Mouse (Mus musculus): ENCODE data around the gene Gfy. TPM values are rescaled to one million over a fixed set of nuclear protein-coding genes. Genes with fewer than 3 reads are reported as not detected.

Gfy gene
- total RNA-seq, 1 experiment from 2014 or later, result not detected

DNA sequence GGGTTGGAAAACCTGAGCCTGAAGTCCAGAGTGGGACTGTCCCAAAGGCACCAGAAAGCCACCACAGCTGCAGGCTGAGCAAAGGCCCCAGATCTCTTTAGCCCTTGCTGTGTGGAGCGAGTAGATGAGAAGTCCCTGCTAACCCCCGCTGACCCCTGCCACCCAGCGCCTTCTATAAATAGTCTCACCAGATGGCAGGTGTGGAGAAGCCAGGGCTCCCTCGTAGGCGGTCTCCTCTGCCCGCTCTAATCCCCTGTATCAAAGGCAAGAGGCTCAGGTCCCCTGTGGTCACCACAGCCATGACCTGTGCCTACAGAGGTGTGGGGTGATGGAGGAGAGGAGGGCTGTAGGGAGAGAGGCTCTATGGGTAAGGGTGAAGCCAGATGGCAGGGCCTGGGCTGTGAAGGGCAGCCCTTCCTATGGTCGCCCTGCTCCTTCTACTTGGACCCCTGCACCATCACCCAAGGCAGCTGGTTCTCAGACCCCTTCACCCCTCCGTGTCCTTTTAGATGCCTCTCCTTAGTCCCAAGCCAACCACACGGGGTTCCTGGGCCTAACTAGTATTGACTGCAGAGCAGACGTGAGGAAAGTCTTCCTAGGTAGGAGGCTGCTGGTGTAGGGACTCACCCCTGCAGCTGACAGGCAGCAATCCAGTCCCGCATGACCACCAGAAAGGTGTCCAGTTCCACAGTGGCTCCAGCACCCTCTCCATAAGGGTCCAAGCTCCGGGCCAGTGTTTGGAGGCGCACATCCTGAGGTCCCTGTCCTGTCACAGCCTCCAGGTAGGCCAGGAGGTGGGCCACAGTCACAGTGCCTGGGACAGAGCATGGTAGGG lies 16.2 kb upstream of the Gfy start:
- ATAC-seq (ENCODE audit: extremely low read depth, insufficient number of reproducible peaks, low FRiP score, poor library complexity, severe bottlenecking), result no peak

DNA sequence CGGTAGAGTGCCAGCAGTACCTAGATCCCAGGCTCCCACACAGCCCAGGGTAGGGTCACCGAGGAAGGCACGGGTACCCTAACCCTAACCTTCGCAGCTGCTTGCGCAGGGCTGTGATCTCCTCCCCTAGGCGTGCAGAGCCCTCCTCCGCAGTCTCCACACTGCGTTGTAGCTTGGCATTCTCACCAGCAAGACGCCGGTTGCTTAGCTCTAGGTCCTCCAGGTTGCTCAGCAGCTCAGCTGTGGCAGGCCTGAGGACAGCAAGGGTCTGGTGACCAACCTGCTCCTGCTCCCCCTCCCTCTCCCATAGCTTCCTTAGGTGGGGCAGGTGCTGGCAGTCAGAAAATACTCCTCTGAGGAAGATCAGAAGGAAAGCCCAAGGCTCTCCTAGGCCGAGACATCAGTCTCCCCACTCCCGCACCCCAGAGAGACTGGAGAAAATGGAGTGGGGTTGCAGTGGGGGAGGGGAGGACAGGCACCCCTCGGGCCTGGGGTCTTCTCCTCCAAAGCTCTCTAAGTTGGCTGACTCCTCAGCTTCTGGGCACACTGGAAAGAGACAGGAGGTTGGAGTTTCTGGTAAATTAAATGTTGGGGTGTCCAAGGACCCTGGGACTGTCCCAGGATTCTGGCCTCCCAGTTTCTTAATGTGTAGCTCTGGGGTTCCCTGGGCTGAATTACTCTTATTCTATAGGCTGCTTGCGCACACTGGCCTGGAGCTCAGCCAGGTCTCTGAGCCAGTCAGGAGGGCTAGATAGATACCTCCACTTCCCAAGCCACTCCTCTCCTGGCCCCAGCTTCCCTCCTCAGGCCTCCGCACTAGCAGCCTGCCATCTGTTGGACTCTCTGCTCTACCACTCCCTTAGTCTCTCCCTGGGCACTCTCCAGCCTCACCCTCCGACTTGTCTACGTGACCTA lies 14.8 kb upstream of the Gfy start:
- ATAC-seq (ENCODE audit: extremely low read depth, insufficient number of reproducible peaks, low FRiP score, poor library complexity, severe bottlenecking), result no peak

DNA sequence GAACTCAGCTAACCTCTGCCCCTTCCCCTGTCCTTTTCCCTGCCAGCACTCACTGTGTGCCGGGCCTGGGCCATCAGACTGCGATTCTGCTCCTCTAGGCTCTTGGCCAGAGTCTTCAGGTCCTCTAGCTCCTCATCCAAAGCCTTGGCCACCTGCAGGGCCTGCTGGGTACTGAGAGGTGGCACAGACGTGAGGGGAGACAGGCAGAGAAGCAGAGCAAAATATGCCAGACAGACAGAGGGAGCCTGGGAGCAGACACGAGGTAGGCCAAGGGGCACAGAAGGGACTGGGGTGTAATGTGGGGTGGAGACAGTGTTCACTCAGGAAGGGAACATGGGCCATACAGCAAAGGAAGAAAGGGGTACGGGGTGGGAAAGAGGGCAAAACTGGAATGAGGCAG lies 14.0 kb upstream of the Gfy start:
- ATAC-seq (ENCODE audit: extremely low read depth, insufficient number of reproducible peaks, low FRiP score, poor library complexity, severe bottlenecking), result no peak

DNA sequence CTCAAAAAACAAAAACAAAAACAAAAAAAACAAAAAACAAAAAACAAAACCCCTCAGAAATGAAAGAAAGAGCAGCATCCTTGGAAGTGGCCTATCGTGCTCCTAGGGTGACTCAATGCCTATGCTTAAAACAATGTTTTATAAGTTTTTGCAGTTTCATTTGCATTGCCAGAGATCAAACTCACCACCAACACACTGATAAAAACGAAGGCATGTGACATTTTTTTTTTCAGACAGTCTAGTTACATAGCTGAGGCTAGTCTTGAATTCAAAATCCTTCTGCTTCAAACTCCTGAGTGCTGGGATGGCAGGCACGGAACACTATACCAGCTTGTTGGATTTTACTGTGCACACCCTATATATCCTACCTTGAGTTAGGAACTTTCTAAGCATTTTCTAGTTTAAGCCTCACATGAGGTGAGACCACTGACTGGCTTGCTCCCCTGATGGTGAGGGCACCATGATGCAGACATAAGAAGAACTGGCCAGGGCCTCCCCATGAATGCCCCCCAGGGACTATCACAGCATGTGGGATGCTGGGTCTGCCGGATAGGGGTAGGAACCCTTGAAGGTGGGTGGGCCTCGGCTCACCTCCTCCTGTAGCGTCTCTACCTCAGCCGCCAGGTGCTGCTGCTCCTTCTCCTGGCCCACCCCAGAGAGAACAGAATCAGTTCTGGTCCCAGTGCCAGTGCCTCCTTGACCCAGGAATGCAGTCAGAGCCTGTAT lies 13.4 kb upstream of the Gfy start:
- ATAC-seq (ENCODE audit: extremely low read depth, insufficient number of reproducible peaks, low FRiP score, poor library complexity, severe bottlenecking), result no peak

DNA sequence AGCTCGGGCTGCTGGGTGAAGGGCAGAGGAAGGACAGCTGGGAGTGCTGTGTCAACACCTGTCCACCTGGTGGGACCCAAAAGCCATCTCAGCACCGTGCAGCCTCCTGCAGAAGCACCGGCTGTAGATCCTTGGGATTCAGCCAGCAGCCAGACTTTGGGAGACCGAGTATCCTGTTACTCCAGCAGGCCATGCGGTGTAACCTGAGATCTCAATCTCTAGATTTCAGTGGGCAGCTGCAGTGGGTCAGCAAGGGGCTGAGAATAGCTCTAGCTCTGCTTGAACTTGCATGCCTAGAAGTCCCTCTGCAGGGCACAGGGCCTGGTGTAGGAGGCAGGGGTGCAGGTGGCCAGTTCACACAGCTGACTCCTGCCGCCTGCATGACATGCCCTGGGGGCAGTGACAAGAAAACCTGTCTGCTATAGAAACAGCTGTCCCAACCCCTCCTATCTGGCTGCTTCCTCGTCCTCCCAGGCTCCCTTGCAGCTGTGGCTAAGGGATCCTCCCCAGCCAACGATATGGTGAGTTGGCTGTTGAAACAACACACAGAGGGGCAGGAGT lies 12.5 kb upstream of the Gfy start:
- ATAC-seq (ENCODE audit: extremely low read depth, insufficient number of reproducible peaks, low FRiP score, poor library complexity, severe bottlenecking), result no peak

DNA sequence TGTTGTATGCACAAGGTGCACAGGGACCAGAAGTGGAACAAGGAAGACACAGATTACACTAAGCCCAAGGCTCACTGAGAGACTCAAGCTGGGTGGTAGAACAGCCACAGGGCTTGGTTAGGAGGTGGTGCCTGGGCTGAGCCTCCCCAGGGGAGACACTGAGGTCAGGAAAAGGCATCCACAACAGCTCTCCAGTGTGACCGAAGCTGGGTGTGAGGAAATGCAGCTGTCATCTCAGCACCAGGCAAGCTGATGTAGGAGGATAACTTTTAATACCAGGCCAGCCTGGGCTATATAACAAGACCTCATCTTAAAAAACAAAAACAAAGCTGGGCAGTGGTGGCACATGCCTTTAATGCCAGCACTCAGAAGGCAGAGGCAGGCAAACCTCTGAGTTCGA lies 11.8 kb upstream of the Gfy start:
- ATAC-seq (ENCODE audit: extremely low read depth, insufficient number of reproducible peaks, low FRiP score, poor library complexity, severe bottlenecking), result no peak

DNA sequence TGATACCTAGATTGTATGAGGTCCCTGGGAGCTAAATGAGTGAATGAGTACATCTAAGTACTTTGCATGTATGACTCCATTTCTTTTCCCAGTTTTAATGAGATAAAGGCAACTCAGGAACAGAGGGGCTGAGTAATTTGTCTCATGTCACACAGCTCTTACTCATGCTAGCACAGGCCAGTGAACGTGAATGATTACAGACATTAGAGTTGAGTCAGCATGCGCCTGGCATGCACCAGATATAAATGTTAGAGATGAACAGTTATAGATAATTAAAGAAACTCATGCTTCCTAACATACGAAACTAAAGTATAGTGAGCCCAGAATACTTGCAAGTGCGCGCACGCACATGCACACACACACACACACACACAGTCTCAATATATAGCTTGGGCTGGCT lies 10.8 kb upstream of the Gfy start:
- no peak for ATAC-seq (ENCODE audit: extremely low read depth, insufficient number of reproducible peaks, low FRiP score, poor library complexity, severe bottlenecking)

DNA sequence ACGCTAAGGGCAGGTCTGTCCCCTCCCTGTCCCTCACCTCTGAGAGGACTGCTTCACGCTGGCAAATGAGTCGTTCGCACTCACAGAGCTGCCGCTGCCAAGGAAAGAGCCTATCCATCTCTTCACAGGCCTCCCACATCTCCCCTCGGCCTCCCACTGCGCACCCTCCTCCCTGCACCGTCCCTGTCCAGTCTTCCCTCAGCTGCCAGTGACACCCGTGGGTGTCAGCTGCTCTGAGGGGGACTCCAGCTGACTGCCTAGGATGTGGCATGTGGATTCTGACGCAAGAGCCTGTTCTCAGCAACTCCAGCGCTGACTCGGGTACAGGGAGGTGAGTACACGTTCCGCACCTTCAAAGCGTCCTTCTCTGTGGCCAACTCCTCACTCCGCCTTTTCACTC lies 10.2 kb upstream of the Gfy start:
- ATAC-seq (ENCODE audit: extremely low read depth, insufficient number of reproducible peaks, low FRiP score, poor library complexity, severe bottlenecking), result no peak

DNA sequence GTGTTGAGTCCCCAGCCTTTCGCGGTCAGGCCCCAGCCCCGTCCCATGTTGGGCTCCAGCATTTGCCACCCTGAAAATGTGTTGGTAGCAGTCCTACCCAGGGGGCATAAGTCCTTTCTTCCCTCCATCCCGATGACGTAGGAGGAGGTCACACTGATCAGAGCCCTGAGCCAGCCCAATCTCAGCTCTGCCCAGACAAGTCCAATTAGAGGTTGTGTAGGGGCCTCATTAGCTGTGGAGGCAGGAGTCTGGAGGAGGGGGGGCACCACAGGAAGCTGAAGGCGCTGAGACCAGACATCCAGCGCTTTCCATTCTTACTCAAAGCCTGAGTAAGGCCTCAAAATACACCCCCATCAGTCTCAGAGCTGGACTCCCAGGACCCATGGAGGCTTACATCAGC lies 6.6 kb upstream of the Gfy start:
- no peak for ATAC-seq (ENCODE audit: extremely low read depth, insufficient number of reproducible peaks, low FRiP score, poor library complexity, severe bottlenecking)

DNA sequence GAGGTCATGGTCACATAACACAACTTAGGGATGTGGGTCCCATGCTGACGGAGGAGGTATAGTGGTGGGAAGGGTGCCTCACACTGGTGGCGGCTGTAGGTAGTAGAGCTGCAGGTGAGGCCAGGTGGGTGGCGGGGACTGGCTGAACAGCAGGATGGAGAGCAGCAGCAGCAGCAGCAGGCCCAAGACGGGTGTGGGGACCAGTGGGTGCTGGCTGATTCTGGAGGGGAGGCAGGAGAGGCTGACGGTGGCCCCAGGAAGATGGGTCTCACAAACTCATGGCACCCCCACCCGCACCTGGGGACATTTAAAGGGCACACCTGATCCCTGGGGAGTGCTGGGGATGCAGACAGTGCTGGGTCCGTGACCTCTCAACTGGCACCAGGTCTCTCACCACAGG lies 4.3 kb upstream of the Gfy start:
- ATAC-seq (ENCODE audit: extremely low read depth, insufficient number of reproducible peaks, low FRiP score, poor library complexity, severe bottlenecking), result no peak

DNA sequence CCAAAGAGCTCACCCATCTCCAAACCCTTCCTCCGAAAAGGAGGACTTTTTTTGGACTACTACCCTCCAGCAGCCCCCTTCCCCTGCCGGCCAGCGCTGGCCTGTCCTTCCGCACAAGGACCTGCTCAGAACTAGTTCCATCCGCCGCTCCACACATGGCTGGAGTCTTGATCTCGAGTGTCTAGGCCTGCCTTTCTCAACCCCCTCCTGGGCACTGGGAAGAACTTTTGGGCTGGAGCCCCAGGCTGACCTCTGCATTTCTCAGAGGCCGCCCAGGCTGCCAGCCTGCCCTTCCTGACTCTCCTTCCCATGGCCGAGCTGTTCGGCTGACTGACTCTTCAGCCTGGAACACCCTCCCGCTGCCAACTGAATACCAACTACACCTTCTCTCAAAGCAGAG lies 3.2 kb upstream of the Gfy start:
- no peak for ATAC-seq (ENCODE audit: extremely low read depth, insufficient number of reproducible peaks, low FRiP score, poor library complexity, severe bottlenecking)

DNA sequence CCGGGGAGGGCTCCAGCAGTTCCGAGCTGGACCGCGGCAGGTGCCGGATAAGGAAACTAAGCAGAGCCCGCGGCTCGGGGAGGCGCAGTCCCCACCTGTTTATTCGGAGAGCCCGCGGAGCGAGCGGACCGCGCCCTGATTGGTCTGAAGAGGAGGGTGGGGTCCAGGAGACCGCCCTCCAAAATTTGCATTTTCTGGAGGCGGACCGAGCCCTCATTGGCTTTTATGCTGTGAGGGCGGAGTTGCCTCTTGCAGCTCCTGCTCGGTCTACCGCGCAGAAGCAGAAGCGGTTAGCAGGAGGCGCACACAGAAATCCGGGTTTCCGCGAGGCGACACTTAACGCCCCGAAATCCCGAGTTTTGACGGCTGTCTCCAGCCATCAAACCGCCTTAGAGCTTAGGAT lies 2.8 kb upstream of the Gfy start:
- peak; percentile 83 for ATAC-seq (ENCODE audit: extremely low read depth, insufficient number of reproducible peaks, low FRiP score, poor library complexity, severe bottlenecking)

DNA sequence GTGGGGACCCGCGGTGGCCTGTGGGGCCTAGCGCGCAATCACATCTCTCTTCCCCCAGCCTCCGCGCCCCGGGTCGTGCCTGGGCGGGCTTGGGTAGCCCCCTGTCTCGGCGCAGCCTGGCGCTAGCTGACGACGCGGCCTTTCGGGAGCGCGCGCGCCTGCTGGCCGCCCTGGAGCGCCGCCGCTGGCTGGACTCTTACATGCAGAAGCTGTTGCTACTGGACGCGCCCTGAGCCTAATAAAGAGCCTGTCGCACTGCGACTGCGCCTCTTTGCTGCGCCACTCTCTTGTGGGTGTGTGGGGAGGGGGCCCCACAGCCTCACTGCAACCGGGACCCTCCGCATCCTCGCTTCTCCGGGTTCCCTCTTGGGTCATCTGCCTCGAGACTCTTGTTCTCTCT lies 2.2 kb upstream of the Gfy start:
- ATAC-seq (ENCODE audit: extremely low read depth, insufficient number of reproducible peaks, low FRiP score, poor library complexity, severe bottlenecking), result no peak

DNA sequence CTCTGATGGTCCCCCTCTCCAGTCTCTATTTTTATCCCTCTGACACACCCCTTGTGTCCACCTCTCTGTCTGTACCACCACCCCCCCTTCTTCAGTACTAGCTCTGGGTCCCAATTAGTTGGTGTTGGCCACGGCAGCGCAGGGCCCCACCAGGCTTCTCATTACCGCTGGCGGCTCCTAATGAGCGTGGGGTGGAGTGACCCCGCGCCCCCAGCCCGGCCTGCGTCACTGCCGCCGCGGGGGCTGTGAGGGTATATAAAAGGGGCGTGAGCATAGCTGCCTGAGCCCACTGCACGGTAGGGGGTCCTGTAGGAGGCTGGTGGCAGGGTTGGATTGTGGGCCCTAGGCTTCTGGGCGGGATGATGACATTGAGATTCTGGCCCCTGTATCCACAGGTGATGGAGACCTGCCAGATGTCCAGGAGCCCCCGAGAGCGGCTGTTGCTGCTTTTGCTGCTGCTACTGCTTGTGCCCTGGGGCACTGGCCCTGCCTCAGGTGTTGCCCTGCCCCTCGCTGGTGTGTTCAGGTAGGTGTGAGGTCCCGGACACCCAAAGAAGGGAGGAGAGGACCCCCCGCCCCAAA lies 1.6 kb upstream of the Gfy start, which contains the start of gene Pth2:
Gene Pth2 (plus strand): TSS at position 100 of the 582 bp plus-strand sequence.
- no peak for ATAC-seq (ENCODE audit: extremely low read depth, insufficient number of reproducible peaks, low FRiP score, poor library complexity, severe bottlenecking)

DNA sequence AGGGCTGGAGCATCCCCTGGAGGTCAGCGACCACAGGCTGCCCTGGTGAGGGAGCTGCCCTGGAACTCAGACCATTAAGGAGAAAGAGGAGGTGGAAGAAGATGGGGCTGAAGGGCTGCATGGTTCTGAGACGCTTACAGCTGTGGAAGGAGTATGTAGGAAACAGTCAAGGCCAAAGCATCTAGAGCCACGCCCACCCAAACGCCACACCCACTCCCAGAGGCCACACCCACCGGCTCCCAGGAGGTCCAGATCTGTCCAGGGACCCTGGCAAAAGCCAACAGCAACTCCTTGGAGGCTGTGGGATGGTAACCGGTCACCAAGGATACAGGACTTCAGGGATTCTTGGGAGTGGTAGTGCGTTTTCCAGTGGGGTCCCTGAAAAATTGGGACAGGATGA lies 819 bp downstream of the Gfy start:
- ATAC-seq (ENCODE audit: extremely low read depth, insufficient number of reproducible peaks, low FRiP score, poor library complexity, severe bottlenecking), result no peak

DNA sequence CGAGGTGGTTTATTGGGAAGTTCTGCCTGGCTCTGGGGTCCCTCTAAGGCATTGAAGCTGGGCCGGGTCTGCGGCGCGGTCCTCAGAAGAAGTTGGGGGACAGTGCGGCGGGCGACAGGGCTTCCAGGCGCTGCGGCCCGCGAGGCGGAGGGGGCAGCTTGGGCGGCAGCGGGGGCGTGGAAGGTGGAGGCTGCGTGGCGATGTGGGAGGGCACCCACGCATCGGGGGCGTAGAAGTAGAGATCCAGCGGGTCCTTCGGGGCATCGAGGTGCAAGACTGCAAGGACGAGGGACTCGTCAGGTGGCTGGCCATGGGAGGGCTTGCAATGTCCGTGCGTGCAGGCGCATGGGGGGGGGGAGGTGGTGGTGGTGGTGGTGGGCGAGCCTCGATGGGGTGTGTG lies 3.0 kb downstream of the Gfy start:
- no peak for ATAC-seq (ENCODE audit: extremely low read depth, insufficient number of reproducible peaks, low FRiP score, poor library complexity, severe bottlenecking)

DNA sequence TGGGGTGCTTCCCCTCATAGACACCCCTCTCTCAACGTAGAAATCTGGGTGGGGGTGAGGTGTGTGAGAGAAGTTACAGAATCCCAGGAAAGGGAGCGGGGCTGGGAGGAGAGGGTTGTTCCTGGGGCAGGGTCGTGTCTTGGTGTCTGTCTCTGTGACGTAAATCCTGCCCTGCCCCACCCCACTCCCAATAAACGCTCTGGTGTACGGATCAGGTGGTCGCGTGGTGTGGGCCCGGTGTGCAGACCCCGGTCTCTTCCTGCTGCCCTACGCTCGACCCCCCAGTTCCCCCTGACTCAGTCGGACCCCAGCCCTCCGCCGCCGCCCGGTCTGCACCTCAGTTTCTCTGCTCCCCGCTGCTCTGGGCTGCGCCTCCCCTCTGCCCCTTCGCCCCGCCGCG lies 3.4 kb downstream of the Gfy start:
- ATAC-seq (ENCODE audit: extremely low read depth, insufficient number of reproducible peaks, low FRiP score, poor library complexity, severe bottlenecking), result no peak

DNA sequence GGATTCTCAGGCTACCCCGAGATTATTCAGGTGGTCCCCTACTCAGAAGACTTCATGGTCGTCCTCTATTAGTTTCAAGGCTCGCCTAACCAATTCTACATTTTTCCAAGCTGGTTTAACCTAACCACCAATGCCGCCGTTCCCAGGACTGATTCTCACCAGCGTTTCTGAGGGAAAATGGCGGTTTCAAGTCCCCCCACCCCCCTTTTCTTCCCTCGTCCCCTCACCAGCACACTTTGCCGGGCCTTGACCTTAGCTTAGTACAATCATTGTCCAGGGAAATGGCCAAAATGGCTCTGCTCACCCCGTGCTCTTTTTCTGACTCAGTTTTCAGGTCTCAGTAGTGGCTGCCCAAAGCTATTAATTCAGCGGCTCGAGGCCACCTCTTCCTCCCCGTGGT lies 4.0 kb downstream of the Gfy start:
- ATAC-seq (ENCODE audit: extremely low read depth, insufficient number of reproducible peaks, low FRiP score, poor library complexity, severe bottlenecking), result no peak
